Mouse (Mus musculus): ENCODE measurements at regions not wholly inside any gene's neighbourhood (a gene's known extent, or its start where the extent isn't known, plus 50 kb on each side); places are given as distances from the start of the nearest gene placed in this dataset.

DNA sequence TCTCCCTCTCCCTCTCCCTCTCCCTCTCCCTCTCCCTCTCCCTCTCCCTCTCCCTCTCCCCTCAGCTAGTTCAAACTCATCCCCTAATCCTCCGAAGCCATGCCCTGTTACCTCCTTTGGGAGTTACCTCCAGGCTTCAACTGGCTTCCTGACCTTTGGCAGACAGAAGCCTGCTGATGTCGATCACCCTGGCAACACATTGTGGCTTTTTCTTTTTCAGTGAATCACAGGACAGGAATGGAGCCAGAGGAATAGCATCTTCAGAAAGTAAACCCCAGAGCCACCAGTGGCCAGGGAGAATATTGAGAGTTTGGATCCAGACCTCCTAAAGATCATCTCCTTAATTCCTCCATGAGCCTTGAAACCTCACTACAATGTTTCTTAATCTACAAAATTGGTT is 59.5 kb upstream of the Btg1 start:
- no peak for TF ChIP-seq GATA1 (IDR thresholded peaks at IDR 0.05; ENCODE audit: low read length)
- no peak for TF ChIP-seq TAL1 (IDR thresholded peaks at IDR 0.05; ENCODE audit: low read length)
